Mouse (Mus musculus) Muller cell, postnatal 12 days (primary cell): ENCODE results near the gene Furin.

Experiments
- DNase-seq: peaks from one replicate; pipeline ENCODE4 v3.0.0-alpha.2; 2015; ENCODE audit errors: inconsistent ontology term

The Furin gene

DNA sequence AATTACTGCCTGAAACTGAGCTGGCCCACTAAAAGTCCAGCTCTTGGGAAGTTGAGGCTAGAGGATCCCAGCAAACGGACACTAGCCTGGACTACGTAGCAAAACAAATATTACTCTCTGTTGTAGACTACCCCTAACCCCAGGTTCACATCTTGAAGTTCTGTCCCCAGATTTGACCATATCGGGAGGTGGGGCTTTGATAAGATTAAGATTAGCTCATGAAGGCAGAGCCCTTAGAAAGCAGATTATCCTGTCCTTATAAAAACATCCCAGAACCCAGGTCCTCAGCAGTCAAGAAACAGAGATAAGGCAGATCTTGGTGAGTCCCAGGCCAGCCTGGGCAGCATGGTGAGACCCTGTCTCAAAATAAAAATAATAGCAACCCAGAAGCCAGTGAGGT, 33.1 kb downstream of the Furin start:
- no peak for DNase-seq

DNA sequence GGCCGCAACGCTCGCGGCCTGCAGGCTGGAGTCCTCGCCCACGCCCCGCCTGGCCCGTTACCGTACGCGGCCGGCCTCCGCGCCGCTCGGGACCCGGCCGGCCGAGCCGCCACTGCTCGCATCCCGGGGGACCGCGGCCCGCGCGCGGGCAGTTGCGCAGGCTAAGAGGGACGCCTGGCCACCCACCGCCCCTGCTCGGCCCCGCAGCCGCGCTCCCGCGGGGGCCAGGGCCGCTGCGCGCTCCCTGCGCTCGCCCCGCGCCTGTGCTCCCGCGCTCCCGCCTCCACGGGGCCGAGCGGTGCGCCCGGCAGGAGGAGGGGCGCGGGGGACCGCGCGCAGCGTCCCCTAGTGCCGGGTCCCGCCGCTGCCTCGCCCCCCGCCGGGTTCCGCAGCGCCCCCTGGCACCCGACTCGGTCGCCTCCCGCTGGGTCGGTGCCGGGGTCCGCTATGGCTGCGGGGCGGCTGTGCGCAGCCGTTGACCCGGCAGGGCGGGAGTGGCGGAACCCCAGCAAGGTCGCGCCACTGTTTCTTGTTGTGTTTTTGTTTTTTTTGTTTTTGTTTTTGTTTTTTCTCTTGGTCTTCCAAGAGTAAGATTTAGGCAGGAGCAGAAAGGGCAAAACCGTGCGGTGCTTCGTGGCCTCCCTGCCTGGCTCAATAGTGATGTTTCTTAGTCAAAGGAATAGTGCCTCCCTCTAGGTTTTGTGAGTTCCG, 34.0 kb downstream of the Furin start, which contains the start of gene Man2a2:
Man2a2 (minus strand) TSS at position 335 of the 711 bp plus-strand sequence.
- peak; percentile 80 for DNase-seq

DNA sequence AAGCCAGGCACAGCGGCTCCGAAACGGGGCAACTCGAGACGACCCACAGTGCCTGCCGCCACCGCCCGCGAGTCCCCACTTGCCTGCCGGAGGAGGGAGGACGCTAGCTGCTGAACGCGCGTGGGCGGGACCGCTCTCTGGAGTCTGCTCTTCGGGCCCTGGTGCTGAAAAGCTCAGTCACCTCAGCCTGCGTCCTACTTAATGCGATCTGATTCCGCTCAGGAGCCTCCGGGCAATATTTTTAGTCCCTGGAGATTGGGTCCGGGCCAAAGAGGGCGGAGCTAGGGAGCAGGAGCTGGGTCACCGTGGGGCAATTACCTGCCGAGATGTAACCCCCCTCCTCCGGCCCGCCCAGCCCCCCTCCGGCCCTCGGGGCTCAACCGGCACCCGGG, 34.6 kb downstream of the Furin start:
- DNase-seq, result peak; percentile 91

DNA sequence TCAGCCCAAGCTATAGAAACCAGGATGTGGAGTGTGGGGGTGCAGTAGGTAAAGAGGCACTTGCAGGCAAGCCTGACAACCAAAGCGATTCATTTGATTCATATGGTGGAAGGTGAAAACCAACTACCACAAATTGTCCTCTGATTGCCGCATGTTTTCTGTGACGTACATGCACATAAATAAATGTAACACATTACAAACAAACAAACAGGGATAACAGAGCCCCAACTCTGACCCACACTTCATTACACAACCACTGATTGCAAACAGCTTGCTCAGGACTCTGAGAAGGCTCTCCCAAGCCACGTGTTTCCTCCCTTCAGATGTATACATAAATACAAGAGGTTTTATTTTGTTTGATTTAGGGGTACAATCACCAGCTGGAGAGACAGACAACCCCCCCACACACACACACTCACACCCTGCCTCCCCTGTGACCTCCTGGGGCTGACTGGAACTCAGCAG, 35.2 kb downstream of the Furin start:
- DNase-seq, result no peak

DNA sequence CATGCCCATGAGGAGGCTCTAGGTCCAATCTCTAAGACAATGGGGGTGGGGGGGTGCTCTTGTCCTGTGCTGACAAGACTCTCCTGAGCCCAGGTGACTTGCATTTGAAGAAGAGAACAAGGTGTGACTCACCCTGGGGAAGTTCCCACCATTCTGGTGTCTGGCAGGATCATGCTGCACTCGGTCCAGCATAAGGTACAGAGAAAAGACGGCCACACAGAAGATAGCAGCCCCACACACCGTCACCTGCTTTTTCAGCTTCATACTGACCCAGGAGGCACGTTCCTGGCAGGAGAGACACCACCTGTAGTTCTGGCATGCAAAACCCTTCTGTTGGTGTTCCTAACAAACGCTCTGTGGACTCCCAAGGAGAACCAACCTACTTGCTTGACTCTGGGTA, 35.8 kb downstream of the Furin start:
- no peak for DNase-seq

DNA sequence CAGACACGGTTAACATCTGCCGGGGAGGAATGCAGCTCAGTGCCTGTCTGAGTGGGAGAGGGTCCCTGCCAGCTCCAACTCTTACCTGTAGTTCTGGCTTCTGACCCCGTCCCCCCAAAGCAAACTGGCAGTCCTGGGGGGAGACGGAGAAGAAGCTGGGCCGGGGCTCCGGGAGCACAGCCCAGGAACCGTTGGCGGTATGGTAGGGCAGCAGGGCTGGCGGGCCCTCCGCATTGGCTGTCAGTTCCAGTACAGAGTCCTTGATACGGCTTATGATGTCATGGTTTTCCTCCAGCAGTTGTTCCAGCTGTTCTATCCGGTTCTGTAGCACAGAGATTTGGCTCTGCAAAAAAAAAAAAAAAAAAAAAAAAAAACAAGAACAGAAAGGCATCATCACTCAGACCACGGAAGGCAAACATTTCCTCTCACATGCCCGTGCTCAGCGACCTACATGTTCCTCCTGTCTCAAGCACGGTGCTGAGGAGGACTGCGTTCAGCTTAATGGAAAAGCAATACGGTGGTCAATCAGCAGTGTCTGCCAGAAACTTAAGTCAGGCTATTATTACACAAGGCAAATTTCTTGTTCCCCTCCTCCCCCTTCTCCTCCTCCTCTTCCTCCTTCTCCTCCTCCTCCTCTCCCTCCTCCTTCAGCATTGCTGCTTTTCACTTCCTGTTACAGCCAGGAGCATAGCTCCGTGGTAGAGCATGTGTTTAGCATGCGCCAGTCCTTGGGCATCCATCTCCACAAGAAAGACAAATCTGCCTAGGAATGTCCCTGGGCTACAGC, 36.4 kb downstream of the Furin start:
- no peak for DNase-seq

DNA sequence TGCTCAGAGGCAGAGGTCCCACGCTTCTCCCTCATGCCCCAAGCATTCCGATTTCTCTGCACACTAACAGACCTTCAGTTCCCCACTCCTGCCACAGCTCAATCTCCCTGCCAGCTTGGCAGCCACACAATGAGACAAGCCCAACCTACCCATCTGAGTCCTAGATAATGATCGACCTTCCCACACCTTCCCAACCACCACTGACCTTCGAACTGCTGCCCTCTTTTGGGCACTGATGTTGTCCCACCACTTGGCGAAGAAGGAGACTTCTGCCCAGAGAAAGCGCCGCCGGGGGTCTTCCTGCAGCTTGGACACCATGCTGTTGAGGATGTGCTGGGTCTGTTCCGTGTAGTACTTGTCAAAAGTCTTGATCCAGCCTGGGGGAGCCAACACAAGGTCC, 37.2 kb downstream of the Furin start:
- no peak for DNase-seq

DNA sequence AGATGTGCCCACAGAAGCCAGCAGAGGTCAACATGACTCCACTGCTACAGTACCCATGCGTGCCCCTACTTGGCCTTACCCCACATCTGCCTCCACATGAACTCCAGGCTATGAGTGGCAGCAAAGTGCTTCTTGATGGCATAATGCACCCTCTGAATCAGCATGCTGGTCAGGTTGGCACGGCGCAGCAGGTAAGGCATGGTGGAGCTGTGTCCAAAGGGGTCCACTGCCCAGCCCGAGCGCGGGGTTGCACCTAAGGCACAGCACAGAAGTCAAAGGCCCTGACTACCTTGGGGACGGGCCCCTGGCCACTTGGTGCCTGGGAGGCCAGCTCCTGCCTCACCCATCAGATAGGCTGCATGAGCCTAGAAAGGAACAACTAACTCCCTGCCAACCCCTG, 38.0 kb downstream of the Furin start:
- DNase-seq, result no peak

DNA sequence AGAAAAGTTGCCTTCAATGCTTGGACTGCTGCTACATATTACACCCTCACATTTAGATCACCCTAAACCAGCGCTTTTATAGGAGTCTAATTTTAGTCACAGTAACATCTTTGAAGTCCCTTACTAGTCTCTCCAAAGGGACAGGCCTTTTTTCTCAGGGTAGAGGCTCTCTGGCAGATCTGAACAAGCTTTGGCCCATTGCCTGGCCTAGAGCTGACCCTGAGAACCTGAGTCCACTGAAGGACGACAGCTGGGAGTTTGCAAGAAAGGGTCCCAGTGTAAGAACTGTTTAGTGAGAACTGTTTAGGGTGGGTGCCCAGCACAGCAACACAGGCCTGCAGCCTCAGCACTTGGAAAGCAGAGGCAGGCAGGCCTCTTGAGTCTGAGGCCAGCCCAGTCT, 39.5 kb downstream of the Furin start:
- DNase-seq, result no peak

DNA sequence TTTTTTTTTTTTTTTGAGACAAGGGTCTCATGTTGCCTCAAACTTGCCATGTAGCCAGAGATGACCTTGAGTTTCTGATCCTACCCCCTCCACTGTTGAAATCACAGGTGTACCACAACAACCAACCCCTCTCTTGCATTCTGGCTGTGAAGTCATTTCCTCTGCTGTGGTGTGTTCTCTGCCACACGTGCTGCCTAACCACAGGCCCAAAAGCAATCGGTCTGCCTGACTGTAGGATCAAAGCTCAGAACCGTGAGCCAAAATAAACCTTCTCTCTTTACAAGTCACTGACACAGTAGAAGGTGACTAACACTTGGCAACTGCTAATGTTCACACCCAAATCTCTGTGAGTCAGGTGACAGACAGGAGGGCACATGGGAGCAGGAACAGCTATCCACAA, 44.8 kb downstream of the Furin start:
- no peak for DNase-seq

DNA sequence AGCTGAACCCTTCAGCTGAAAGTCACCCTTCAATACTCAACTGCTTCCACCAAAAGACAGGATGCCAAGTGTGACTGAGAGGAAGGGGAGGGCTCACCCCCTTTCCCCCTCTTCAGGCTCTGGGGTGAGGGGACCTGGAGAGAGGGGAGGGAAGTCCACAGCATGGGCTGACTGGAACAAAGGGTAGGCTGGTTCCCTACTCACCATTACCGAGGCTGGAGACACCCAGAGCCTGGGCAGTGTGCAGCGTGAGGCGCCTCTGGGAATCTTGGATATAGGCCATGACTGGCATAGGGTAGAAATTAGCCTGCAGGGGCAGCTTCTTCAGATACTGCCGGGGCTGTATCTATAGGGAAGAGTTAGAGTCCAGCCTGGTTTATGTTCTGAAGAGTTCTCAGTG, 47.2 kb downstream of the Furin start:
- peak; percentile 46 for DNase-seq

DNA sequence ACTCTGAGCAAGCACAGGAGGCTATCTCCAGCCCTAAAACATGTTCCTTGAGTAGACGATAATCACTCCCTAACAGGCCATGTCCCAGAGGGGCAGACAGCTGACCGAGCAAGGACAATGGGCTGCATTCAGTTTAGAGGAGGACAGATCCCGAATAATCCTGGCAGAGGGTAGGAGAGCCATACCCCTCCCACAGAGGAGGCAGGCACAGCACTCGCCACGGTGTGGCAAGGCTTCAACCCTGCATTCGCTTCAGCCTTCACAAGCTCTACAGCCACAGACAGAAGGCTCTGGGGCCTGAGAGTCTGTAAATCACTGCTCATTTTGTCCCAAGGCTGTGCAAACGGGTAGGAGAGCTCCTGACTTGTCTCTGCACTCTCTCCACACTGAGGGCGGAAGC, 48.1 kb downstream of the Furin start:
- DNase-seq, result peak; percentile 92

DNA sequence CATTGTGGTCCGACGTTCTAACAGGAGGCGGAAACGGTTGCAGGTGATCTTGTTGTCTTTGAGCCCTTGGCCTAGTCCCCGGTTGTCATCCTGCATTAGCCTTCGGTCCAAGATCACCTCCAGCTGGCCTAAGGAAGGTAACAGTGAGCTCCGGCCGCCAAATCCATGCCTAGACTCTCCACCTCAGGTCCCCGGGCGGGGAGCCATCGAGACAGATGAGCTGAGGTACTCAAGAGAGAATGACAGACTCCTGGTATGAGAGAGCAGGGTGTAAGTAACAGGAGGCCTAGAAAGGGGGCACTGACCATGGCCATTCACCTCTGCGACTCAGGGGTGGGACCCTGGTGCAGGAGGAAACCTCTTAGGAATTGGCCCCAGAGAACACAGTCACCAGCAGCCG, 48.9 kb downstream of the Furin start:
- DNase-seq, result no peak

DNA sequence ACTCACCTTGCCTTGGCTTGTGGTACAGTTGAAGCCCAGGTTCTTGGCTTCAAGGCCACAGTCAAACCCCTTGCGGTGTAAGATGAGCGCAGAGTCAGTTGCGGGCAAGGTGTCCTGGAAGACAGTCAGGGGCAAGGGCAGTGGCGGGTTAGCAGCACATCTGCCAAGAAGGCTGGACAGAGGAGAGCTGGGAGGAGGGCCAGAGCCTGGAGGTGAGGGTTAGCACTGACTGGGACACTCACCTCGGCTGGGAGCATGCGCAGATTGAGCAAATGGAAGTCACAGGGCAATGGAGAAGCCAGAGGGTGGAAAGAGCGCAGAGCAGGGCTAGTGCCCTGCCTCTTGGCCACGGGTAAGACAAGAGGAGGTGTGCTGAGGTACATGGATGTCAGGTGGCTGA, 52.3 kb downstream of the Furin start:
- no peak for DNase-seq

DNA sequence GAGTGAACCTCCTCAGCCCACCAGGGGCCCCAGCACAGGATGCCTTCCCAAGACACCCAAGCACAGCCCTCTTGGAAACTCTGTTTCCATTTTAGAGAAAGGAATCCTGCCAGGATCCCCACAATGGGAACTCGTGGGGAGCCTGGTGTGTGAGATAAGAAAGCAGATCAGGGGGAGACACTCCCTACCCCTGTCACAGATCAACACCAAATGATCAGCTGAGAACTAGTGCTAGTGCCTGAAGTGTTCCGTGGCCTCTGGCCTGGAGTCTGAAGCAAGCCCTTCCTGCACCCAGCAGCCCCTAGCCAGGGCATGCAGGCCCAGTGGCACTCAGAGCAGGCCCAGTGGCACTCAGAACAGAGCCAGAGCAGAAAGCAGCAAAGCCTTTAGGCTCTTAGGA, 54.4 kb downstream of the Furin start:
- DNase-seq, result no peak

DNA sequence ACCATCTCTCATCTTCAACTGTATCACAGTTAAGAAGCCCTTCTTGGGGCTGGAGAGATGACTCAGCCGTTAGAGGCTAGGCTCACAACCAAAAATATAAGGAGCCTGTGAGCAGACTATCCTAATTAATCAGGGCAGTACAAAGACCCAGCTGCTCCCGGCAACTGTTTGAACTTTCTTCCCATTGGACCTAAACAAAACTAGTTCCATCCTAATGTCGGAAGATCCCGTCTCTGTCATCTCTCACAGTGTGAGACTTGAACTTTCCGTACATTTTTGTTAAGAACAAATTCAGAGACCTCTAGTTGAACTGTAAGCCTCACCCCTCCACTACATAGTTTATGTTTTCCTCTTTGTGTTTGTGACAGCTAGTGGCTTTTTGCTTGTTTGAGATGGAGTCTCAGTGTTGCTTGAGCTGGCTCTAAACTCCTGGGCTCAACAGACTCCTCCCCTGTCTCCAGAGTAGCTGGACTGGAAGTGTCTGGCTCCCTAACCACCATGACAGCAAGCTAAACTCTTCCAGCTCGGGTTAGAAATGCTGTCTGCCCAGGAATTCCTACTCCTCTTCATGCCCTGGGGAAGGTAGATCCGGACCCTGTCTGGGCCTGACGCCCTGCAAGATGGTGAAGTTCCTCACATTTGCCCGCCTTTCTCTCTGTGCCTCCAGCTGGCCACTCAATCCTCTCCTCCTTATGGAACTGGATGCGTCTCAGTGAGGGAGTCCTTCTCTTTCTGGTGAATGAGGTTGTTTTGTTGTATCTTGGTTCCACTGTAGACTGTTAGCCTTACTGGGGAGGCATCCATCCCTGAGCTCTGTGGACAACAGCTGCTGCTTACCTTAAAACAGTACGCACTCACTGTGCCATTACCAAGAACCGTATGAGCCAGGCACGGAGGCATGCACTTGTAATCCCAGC, 57.3 kb downstream of the Furin start:
- peak; percentile 89 for DNase-seq

DNA sequence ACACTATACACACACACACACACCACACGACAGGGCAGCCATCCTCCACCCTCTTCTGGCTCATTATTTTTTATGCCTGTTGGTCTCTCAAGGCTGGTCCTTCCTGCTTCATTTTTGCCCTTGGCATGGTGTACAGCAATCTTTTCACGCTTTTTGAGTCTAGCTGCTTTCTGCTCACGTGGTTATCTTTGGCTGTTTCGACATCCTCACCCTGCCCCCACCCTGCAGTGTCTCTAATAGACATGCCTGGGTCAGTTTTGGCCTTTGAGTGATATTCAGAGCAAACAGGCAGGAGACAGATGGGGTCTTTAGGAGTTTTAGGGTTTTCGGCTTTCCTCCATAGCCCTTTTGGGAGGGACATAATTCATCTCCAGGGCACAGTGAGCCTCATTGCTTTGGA, 58.4 kb downstream of the Furin start:
- DNase-seq, result peak; percentile 63

DNA sequence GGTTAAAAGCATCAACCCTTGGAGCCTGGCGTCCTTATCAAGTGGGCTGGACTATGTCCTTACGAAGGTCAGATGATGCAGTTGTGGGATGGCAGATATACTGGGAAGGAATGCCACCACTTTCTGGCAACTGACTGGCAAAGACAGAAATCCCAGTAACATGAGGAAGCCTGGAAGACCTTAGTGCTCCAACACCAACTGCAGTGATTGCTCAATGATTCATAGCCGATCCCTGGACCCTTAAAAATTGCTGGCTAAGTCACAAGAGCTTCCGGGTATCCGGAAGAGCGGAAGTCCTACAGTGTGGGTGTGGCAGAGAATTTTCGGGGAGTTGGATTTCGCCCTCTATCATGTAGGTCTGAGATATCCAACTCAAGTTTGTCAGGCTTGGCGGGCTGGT, 59.1 kb downstream of the Furin start:
- no peak for DNase-seq

DNA sequence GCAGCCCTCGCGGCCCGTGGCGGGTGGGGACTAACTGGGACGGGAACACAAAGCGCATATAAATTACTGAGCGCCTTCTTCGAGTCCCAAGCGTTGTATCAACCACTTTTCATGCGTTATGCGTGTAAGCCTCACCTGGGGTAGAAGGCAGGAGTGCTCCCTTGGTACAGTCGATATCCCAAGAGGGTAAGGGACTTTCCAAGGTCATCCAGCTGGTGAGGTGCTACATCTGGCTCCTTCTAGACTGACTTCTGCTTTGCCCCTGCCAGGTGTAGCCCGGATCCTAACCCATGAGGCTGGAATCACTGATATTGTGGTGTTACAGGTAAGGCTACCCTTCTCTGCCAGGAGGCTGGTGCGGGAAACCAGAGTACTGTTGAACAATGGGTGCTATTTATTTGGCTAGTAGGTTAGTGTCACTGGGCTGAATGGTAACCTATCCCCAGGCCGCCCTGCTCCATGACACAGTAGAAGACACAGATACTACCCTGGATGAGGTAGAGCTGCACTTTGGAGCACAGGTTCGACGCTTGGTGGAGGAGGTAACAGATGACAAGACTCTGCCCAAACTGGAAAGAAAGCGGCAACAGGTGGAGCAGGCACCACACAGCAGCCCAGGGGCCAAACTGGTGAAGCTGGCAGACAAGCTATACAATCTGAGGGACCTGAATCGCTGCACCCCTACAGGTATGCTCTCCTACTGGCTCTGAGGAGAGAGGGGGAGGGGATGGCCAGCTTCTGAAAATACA, 61.8 kb downstream of the Furin start:
- DNase-seq, result no peak

DNA sequence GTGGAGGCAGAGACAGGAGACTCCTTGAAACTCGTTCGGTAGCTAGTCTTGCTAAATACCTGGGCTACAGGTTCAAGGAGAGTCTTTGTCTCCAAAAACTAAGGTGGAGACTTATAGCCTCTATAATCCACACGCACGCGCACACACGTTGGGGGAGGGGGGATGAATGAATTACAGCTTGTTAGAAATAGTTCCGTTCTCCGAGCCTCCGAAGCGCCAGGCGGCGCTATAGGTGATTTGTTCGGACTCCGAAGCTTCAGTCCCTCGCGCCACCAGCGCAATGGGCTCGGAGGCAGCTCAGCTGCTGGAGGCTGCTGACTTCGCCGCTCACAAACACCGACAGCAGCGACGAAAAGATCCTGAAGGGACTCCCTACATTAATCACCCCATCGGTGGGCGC, 62.4 kb downstream of the Furin start, which contains the start of gene Hddc3:
Hddc3 (plus strand) TSS at position 247 of the 400 bp plus-strand sequence.
- peak; percentile 85 for DNase-seq

DNA sequence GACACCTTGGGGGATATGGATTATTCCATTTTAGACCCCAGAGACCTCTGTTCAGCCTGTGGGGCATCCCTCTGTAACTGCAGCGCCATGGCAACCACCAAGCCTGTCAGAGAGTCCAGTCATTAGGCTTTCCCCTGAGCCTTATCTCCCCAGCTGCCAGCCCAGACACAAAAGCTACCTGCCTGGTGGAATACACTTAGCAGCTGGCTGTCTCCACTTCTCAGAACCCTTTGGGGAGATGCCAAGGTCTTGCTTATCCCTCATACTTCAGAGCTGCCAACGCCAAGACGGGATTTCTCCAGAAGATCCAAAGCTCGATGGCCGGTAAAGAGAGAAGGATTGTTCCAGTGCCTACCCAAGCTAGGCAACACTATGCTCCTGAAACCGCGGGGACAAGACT, 63.4 kb downstream of the Furin start:
- no peak for DNase-seq
